Mouse (Mus musculus): ENCODE results near the gene Frmd4b.
"Not testable (repeated sequence)": the region's sequence is repeated elsewhere in the genome, so short reads cannot be mapped to it uniquely, and the experiment has no call there.

The Frmd4b gene

GRCm38 (mm10) chr6:97472873-97473550 lies 144.3 kb downstream of the Frmd4b start:
- no peak for DNase-seq (ENCODE audit: low spot score)

GRCm38 (mm10) chr6:97463898-97464524 lies 153.3 kb downstream of the Frmd4b start:
- peak; percentile 22 for DNase-seq (ENCODE audit: low spot score)

- DNase-seq (ENCODE audit: low spot score) = no peak
Measured at GRCm38 (mm10) chr6:97462421-97462820, 154.9 kb downstream of the Frmd4b start.

GRCm38 (mm10) chr6:97459112-97459511 lies 158.2 kb downstream of the Frmd4b start:
- DNase-seq (ENCODE audit: low spot score) = peak; percentile 21

GRCm38 (mm10) chr6:97458358-97458757 lies 159.0 kb downstream of the Frmd4b start:
- no peak for DNase-seq (ENCODE audit: low spot score)

- peak; percentile 27 for DNase-seq (ENCODE audit: low spot score)
Measured at GRCm38 (mm10) chr6:97457954-97458353, 159.4 kb downstream of the Frmd4b start.

GRCm38 (mm10) chr6:97457210-97457609 lies 160.1 kb downstream of the Frmd4b start:
- DNase-seq (ENCODE audit: low spot score) = peak; percentile 12

GRCm38 (mm10) chr6:97452223-97452622 lies 165.1 kb downstream of the Frmd4b start:
- no peak for DNase-seq (ENCODE audit: low spot score)

- no peak for DNase-seq (ENCODE audit: low spot score)
Measured at GRCm38 (mm10) chr6:97449806-97450205, 167.5 kb downstream of the Frmd4b start.

GRCm38 (mm10) chr6:97447020-97447419 lies 170.3 kb downstream of the Frmd4b start:
- no peak for DNase-seq (ENCODE audit: low spot score)

GRCm38 (mm10) chr6:97444145-97444544 lies 173.2 kb downstream of the Frmd4b start:
- no peak for DNase-seq (ENCODE audit: low spot score)

GRCm38 (mm10) chr6:97443522-97443921 lies 173.8 kb downstream of the Frmd4b start:
- no peak for DNase-seq (ENCODE audit: low spot score)

GRCm38 (mm10) chr6:97441357-97441756 lies 176.0 kb downstream of the Frmd4b start:
- peak; percentile 7 for DNase-seq (ENCODE audit: low spot score)

GRCm38 (mm10) chr6:97438918-97439645 lies 178.3 kb downstream of the Frmd4b start:
- no peak for DNase-seq (ENCODE audit: low spot score)

GRCm38 (mm10) chr6:97434753-97435152 lies 182.6 kb downstream of the Frmd4b start:
- DNase-seq (ENCODE audit: low spot score) = no peak

- DNase-seq (ENCODE audit: low spot score) = no peak
Measured at GRCm38 (mm10) chr6:97431309-97432004, 185.9 kb downstream of the Frmd4b start.

- no peak for DNase-seq (ENCODE audit: low spot score)
Measured at GRCm38 (mm10) chr6:97430519-97430918, 186.8 kb downstream of the Frmd4b start.

GRCm38 (mm10) chr6:97429688-97430343 lies 187.5 kb downstream of the Frmd4b start:
- DNase-seq (ENCODE audit: low spot score) = no peak

- DNase-seq (ENCODE audit: low spot score) = peak; percentile 86
Measured at GRCm38 (mm10) chr6:97419771-97420446, 197.4 kb downstream of the Frmd4b start.

- DNase-seq (ENCODE audit: low spot score) = peak; percentile 87
Measured at GRCm38 (mm10) chr6:97416972-97417554, 200.3 kb downstream of the Frmd4b start.

GRCm38 (mm10) chr6:97415578-97415977 lies 201.8 kb downstream of the Frmd4b start:
- not testable (repeated sequence) for DNase-seq (ENCODE audit: low spot score)

Measured in embryo, embryonic 10 days (tissue).